Mouse (Mus musculus) 3T3-L1 (cell line): ENCODE measurements around the gene Tdrd12.

Source experiments
- DNase-seq: peaks from one replicate; pipeline ENCODE4 v3.0.0-alpha.2; 2015; ENCODE audit warnings: low read depth, low spot score

Gene Tdrd12

GRCm38 (mm10) chr7:35447996-35448846, 89.3 kb downstream of the Tdrd12 start, which contains the start of gene Slc7a9:
Gene Slc7a9 (plus strand): TSS chr7:35448796.
- DNase-seq, result no peak

GRCm38 (mm10) chr7:35447501-35447900, 90.0 kb downstream of the Tdrd12 start:
- DNase-seq, result no peak

GRCm38 (mm10) chr7:35435266-35435665, 102.3 kb downstream of the Tdrd12 start:
- DNase-seq, result no peak

DNA sequence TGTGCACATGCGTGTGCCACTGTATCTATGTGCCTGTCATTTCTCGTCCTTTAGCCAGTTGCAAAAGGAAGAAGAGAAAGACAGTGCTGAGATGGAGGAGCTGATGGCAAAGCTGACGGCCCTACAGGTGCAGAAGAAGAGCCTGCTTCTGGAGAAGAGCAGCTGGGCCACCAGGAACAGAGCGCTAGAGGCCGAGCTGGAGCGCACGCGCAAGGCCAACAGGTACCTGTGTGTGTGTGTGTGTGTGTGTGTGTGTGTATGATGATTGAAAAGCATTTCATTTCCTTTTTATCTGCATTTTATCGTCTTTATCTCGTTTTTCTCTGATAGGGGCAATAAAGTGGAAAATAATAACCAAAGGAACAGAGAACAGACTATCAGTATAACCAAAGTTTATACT, 109.4 kb downstream of the Tdrd12 start:
- DNase-seq, result no peak

DNA sequence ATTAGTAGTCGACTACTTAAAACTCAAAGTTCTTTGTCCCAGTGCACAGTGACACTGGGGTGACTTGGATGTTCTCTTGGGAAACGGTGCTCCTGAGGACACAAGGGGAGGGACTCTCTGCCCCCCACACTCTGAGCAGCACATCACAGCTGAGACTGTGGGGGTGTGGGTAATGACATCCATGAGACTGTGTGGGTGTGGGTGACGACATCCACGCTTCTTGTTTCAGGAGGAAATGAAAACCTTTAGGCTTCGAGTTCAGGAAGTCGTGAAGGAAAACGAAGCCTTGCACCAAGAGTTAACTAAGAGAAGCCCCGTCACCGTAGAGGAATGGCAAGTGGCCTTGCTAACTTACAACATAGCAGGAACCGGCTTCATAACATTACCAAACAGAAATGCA, 114.5 kb downstream of the Tdrd12 start:
- no peak for DNase-seq
